Mouse (Mus musculus) limb, embryonic 14.5 days (tissue): ENCODE data around the gene Dbp. TPM values are rescaled to one million over a fixed set of nuclear protein-coding genes. Genes with fewer than 3 reads are reported as not detected.

Experiments
- ATAC-seq: fragments of 200-750 bp; cut with Nextera tagmentation; 2 replicates; pipeline ENCODE4 v1.8.0; 2017; ENCODE audit warnings: low read depth, moderate number of reproducible peaks, moderate TSS enrichment; ENCODE audit not compliant: low FRiP score
- DNase-seq: peaks from one replicate; pipeline ENCODE4 v3.0.0-alpha.2; 2015; ENCODE audit warnings: low spot score
- H3K27ac ChIP-seq: fragments of 300-500 bp; sonication (generic); replicated peaks from 2 replicates; pipeline ENCODE4 v1.5.1; 2014; ENCODE audit warnings: low read depth, mild to moderate bottlenecking, low read length, moderate library complexity, mixed read lengths
- H3K27me3 ChIP-seq: fragments of 300-500 bp; sonication (generic); 2 replicates; pipeline ENCODE4 v1.6.1; 2014; ENCODE audit warnings: low read length, mixed read lengths; ENCODE audit not compliant: control insufficient read depth, insufficient read depth
- H3K36me3 ChIP-seq: fragments of 300-500 bp; sonication (generic); 2 replicates; pipeline ENCODE4 v1.6.1; 2014; ENCODE audit warnings: mild to moderate bottlenecking, low read length, moderate library complexity, mixed read lengths; ENCODE audit not compliant: control insufficient read depth, insufficient read depth
- H3K4me1 ChIP-seq: fragments of 300-500 bp; sonication (generic); 2 replicates; pipeline ENCODE4 v1.6.1; 2014; ENCODE audit warnings: antibody characterized with exemption, low read length, mixed read lengths; ENCODE audit not compliant: control insufficient read depth, insufficient read depth
- H3K4me2 ChIP-seq: fragments of 300-500 bp; sonication (generic); replicated peaks from 2 replicates; pipeline ENCODE4 v1.6.1; 2014; ENCODE audit warnings: low read depth, mild to moderate bottlenecking, low read length, moderate library complexity; ENCODE audit not compliant: severe bottlenecking
- H3K4me3 ChIP-seq: fragments of 300-500 bp; sonication (generic); replicated peaks from 2 replicates; pipeline ENCODE4 v1.5.1; 2014; ENCODE audit warnings: low read length
- H3K9ac ChIP-seq: fragments of 300-500 bp; sonication (generic); 2 replicates; pipeline ENCODE4 v1.6.1; 2014; ENCODE audit warnings: mild to moderate bottlenecking, low read depth, low read length, moderate library complexity; ENCODE audit not compliant: severe bottlenecking
- H3K9me3 ChIP-seq: fragments of 300-500 bp; sonication (generic); 2 replicates; pipeline ENCODE4 v1.6.1; 2016; ENCODE audit warnings: low read length; ENCODE audit not compliant: control insufficient read depth
- POLR2A ChIP-seq: fragments of 200-500 bp; IDR thresholded peaks from 2 replicates; pipeline ENCODE4 v1.8.0; 2012; ENCODE audit warnings: inconsistent platforms, mild to moderate bottlenecking, moderate library complexity, borderline replicate concordance; ENCODE audit not compliant: insufficient read depth, insufficient read length; ENCODE audit errors: extremely low read depth
- WGBS: fragments of 180-500 bp; shearing (Covaris S2); extraction: QIAGEN DNeasy Blood & Tissue Kit; methylation state at CpG from one replicate; pipeline ENCODE4 v1.1.7; 2014; 5-methylcytosine and 5-hydroxymethylcytosine counted together
- polyA plus RNA-seq, 2 experiments: library from polyadenylated mRNA; depleted of rRNA in 1 of 2; stranded (reverse) in 1 of 2; unstranded in 1 of 2; fragments of >200 nt; fragmentation: Nextera tagmentation in 1 of 2; extraction: Ambion mirVana in 1 of 2; gene quantifications; 2 replicates each; pipeline versions ENCODE4 v1.2.1 to v1.2.3; 2012 to 2014

The Dbp gene
- polyA plus RNA-seq, 2 experiments: 7.0 to 15.1 TPM

DNA sequence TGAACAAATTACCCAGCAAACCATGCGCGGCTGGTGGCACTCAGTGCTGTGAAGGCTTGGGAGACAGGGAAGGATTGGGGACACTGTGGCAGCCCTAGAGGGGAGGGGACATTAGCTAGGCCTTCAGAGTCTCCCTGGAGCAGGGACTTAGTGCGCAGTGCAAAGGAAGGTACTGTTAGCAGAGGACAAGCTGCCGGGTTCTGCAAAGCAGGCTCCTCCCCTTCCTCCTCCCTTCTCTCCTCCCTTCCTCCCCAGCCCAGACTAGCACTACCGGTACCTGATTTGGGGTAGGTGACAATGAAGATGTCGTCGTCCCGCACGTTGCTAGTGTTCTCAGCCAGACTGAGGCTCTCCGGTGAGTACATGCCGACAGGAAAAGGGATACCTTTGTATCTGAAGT lies 36.9 kb downstream of the Dbp start:
- Histone ChIP-seq H3K9me3 (no peaks in the 10 kb centered on the region; the same call in 1 of the 2 replicates), H3K4me2 (peak overlapping the region; percentile 48), H3K4me3 (peak overlapping the region; percentile 32), H3K27me3 (no peaks in the 10 kb centered on the region), H3K27ac (no peak overlapping the region), H3K36me3 (no peaks in the 10 kb centered on the region), H3K4me1 (no peaks in the 10 kb centered on the region), H3K9ac (peak overlapping the region; percentile 13; the same call in 1 of the 2 replicates)
- WGBS: 34% methylated on average over 11 of the region's 11 CpGs
- ATAC-seq: no peak
- no peak for TF ChIP-seq POLR2A
- DNase-seq: peak; percentile 41

DNA sequence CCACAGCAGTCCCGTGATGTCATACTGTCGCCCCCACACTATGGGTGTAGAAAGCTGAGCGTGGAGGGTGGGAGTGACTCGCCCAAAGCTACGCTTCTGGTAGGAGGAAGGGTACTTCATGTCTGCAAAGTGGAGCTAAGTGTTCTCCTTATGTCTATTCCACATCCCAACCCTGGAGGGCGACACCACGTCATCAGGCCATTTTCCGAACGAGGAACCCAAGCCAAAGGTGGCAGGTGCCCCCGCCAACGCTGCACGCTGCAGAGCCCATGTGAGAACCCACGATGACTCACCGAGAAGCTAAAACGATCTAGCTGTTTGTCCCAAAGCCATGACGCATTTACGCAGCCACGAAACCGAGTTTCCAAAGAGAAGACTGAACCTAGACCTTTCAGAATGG lies 37.5 kb downstream of the Dbp start:
- peak overlapping the region; percentile 48 for H3K4me2 ChIP-seq
- H3K27ac ChIP-seq: no peak overlapping the region
- WGBS: 37% methylated on average over 19 of the region's 19 CpGs
- no peaks in the 10 kb centered on the region for H3K36me3 ChIP-seq
- no peak for TF ChIP-seq POLR2A
- H3K4me1 ChIP-seq: no peaks in the 10 kb centered on the region
- peak overlapping the region; percentile 13; the same call in 1 of the 2 replicates for H3K9ac ChIP-seq
- ATAC-seq: no peak
- H3K27me3 ChIP-seq: no peaks in the 10 kb centered on the region
- DNase-seq: no peak
- no peaks in the 10 kb centered on the region; the same call in 1 of the 2 replicates for H3K9me3 ChIP-seq
- H3K4me3 ChIP-seq: peak overlapping the region; percentile 32

DNA sequence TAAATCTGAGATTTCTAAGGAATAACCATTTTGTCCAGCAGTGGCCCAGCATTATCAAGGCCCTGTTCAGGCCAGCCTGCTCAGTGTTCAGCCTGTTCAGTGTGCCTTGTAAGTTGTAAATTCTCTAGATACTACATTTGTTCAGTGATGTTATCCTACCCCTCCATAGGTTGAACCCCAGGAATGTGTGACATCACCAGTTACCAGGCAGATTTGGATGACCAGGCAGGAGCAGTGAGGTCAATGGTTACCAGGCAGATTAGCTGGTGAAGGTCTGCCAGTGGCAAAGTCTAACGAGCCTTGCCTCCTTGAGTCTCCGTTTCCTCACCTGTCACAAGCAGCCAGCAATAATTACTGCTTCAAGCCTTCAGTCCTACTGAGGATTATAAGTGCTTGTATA lies 39.5 kb downstream of the Dbp start:
- no peak overlapping the region for H3K9ac ChIP-seq
- no peaks in the 10 kb centered on the region for H3K36me3 ChIP-seq
- DNase-seq (peak; percentile 52), ATAC-seq (peak; percentile 41; the same call in 1 of the 2 replicates)
- TF ChIP-seq POLR2A: no peak
- no peaks in the 10 kb centered on the region for H3K27me3 ChIP-seq
- H3K9me3 ChIP-seq: no peaks in the 10 kb centered on the region; the same call in 1 of the 2 replicates
- 18% methylated on average over 2 of the region's 2 CpGs for WGBS
- H3K4me3 ChIP-seq: no peak overlapping the region
- H3K4me1 ChIP-seq: no peaks in the 10 kb centered on the region
- no peak overlapping the region for H3K4me2 ChIP-seq
- H3K27ac ChIP-seq: no peak overlapping the region

DNA sequence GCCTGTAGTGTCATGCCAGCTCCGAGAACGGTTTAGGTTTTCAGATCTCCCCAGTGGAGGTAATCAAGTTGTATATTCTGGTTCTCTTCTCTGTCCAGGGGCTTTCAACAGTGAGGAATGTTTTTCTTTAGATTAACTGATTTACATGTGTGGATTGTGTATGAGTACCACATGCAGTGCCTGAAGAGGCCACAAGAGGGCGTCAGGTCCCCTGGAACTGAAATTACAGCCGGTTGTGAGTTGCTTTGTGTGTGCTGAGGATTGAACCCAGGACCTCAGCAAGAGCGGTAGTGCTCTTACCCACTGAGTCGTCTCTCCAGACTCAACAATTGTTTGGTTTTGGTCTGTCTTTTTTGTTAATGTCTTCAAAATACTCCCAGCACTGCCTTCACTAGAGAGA lies 41.6 kb downstream of the Dbp start:
- ATAC-seq (no peak), DNase-seq (no peak)
- H3K4me3 ChIP-seq: no peak overlapping the region
- 63% methylated on average over 6 of the region's 6 CpGs for WGBS
- H3K9me3 ChIP-seq: no peaks in the 10 kb centered on the region; the same call in 1 of the 2 replicates
- H3K4me1 ChIP-seq: no peaks in the 10 kb centered on the region
- no peak overlapping the region for H3K4me2 ChIP-seq
- H3K27ac ChIP-seq: no peak overlapping the region
- no peaks in the 10 kb centered on the region for H3K36me3 ChIP-seq
- H3K9ac ChIP-seq: no peak overlapping the region
- TF ChIP-seq POLR2A: no peak
- no peaks in the 10 kb centered on the region for H3K27me3 ChIP-seq

DNA sequence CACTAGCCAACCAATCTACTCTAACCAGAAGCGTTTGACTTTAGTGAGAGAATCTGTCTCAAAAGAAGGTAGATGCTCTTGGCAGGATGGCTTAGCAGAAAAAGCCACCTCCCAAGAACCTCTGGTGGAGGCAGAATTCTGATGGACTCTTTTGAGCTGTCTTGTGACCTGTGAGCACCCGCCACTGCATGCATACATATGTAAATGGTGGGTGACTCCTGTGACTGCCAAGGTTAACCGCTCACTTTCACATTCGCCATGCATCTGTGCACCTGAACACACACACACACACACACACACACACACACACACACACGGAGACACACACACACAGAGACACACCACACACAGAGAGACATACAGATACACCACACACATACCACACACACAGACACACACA lies 42.6 kb downstream of the Dbp start:
- Histone ChIP-seq H3K27me3 (no peaks in the 10 kb centered on the region), H3K9me3 (no peaks in the 10 kb centered on the region; the same call in 1 of the 2 replicates), H3K27ac (no peak overlapping the region), H3K4me1 (no peaks in the 10 kb centered on the region), H3K4me3 (no peak overlapping the region), H3K4me2 (no peak overlapping the region), H3K9ac (no peak overlapping the region), H3K36me3 (no peaks in the 10 kb centered on the region)
- TF ChIP-seq POLR2A: no peak
- no peak for DNase-seq
- ATAC-seq: no peak
- WGBS: 86% methylated on average over 5 of the region's 5 CpGs

DNA sequence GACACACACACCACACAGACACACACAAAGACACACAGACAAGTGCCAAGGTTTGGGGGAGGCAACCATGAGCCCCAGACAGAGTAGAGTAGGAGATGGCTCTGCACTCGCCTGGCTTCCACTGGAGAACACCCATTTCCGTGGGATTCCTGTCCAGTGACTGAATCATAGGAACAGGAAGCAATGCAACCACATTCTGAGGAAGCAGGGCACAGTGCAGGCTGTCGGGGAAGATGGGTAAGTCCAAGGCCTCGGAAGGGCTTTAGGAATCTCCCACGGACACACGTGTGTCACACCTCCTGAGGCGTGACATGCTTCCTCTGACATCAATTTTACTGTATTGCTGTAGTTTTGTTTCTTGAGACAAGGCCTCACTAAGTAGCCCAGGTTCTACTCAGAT lies 43.2 kb downstream of the Dbp start:
- no peak for ATAC-seq
- no peak for TF ChIP-seq POLR2A
- Histone ChIP-seq H3K9ac (no peak overlapping the region), H3K27me3 (no peaks in the 10 kb centered on the region), H3K36me3 (no peaks in the 10 kb centered on the region), H3K4me1 (no peaks in the 10 kb centered on the region), H3K27ac (no peak overlapping the region), H3K4me3 (no peak overlapping the region), H3K9me3 (no peaks in the 10 kb centered on the region; the same call in 1 of the 2 replicates), H3K4me2 (no peak overlapping the region)
- no peak for DNase-seq
- WGBS: 83% methylated on average over 7 of the region's 7 CpGs
